Mouse (Mus musculus) MEL (cell line): Measurements from ENCODE around the gene Cx3cr1. TPM values are rescaled to one million over a fixed set of nuclear protein-coding genes. Genes with fewer than 3 reads are reported as not detected.

Source experiments
- DNase-seq: peaks from one replicate; pipeline ENCODE4 v3.0.0; 2011; ENCODE audit warnings: low read depth, low spot score
- H3K27ac ChIP-seq: 2 replicates; pipeline ENCODE4 v1.5.1; 2012; ENCODE audit warnings: low read depth, mild to moderate bottlenecking, control low read depth, low read length, moderate library complexity; ENCODE audit not compliant: control insufficient read depth
- H3K27me3 ChIP-seq, 2 experiments: fragments of 150-350 bp in 1 of 2; sonication (generic) in 1 of 2; 2 replicates each; pipeline ENCODE4 v1.6.1; 2012; ENCODE audit warnings: low read length in 2 of 2, mild to moderate bottlenecking in 2 of 2, improper control_type of control experiment in 1 of 2, moderate library complexity in 1 of 2; ENCODE audit not compliant: insufficient read depth in 2 of 2, control insufficient read depth in 1 of 2
- H3K36me3 ChIP-seq, 2 experiments: 2 replicates each; pipeline ENCODE4 v1.6.1; 2012 to 2014; ENCODE audit warnings: low read length in 2 of 2, improper control_type of control experiment in 1 of 2, inconsistent platforms in 1 of 2, mild to moderate bottlenecking in 1 of 2; ENCODE audit not compliant: insufficient read depth in 2 of 2, control insufficient read depth in 1 of 2
- H3K4me1 ChIP-seq, 2 experiments: fragments of 150-350 bp in 1 of 2; sonication (generic) in 1 of 2; 2 replicates each; pipeline ENCODE4 v1.6.1; 2012; ENCODE audit warnings: low read length in 2 of 2, improper control_type of control experiment in 1 of 2, mild to moderate bottlenecking in 1 of 2; ENCODE audit not compliant: insufficient read depth in 2 of 2, control insufficient read depth in 1 of 2
- H3K4me3 ChIP-seq, 2 experiments: fragments of 150-350 bp in 1 of 2; sonication (generic) in 1 of 2; 2 replicates each; pipeline ENCODE4 v1.5.1; 2012; ENCODE audit warnings: low read depth in 2 of 2, low read length in 2 of 2, mild to moderate bottlenecking in 2 of 2, moderate library complexity in 2 of 2, control low read depth in 1 of 2, improper control_type of control experiment in 1 of 2; ENCODE audit not compliant: control insufficient read depth in 1 of 2, insufficient read depth in 1 of 2
- H3K79me2 ChIP-seq: 2 replicates; pipeline ENCODE4 v1.6.1; 2012; ENCODE audit warnings: mild to moderate bottlenecking, low read length, moderate library complexity; ENCODE audit not compliant: control insufficient read depth, poor library complexity, insufficient read depth
- H3K9ac ChIP-seq: 2 replicates; pipeline ENCODE4 v1.6.1; 2012; ENCODE audit warnings: low read depth, mild to moderate bottlenecking, control low read depth, low read length, moderate library complexity; ENCODE audit not compliant: control insufficient read depth, poor library complexity, severe bottlenecking
- H3K9me3 ChIP-seq: fragments of 150-350 bp; sonication (generic); replicated peaks from 2 replicates; pipeline ENCODE4 v1.6.1; 2012; ENCODE audit warnings: mild to moderate bottlenecking, low read length, improper control_type of control experiment, moderate library complexity; ENCODE audit not compliant: insufficient read depth
- E2F4 ChIP-seq: IDR thresholded peaks from 2 replicates; pipeline ENCODE4 v1.6.1; 2011; ENCODE audit warnings: low read depth, low read length, improper control_type of control experiment, borderline replicate concordance
- ELF1 ChIP-seq: IDR thresholded peaks from 2 replicates; pipeline ENCODE4 v1.6.1; 2014; ENCODE audit warnings: low read depth, mild to moderate bottlenecking, inconsistent platforms, low read length, improper control_type of control experiment, moderate library complexity
- EP300 ChIP-seq, 2 experiments: IDR thresholded peaks; 2 replicates each; pipeline ENCODE4 v1.6.1; 2011; ENCODE audit warnings: improper control_type of control experiment in 2 of 2, low read length in 2 of 2, low read depth in 1 of 2, mild to moderate bottlenecking in 1 of 2
- ETS1 ChIP-seq: IDR thresholded peaks from 2 replicates; pipeline ENCODE4 v1.6.1; 2012; ENCODE audit warnings: low read depth, mild to moderate bottlenecking, inconsistent platforms, low read length, improper control_type of control experiment, moderate library complexity
- GABPA ChIP-seq: IDR thresholded peaks from 2 replicates; pipeline ENCODE4 v1.6.1; 2012; ENCODE audit warnings: low read depth, mild to moderate bottlenecking, inconsistent platforms, low read length, improper control_type of control experiment, moderate library complexity
- MAFK ChIP-seq: IDR thresholded peaks from 2 replicates; pipeline ENCODE4 v1.6.1; 2011; ENCODE audit warnings: low read depth, mild to moderate bottlenecking, low read length, improper control_type of control experiment, borderline replicate concordance
- MEF2A ChIP-seq: IDR thresholded peaks from 2 replicates; pipeline ENCODE4 v1.6.1; 2014; ENCODE audit warnings: low read depth, mild to moderate bottlenecking, inconsistent platforms, low read length, improper control_type of control experiment; ENCODE audit not compliant: poor library complexity, insufficient replicate concordance, severe bottlenecking; ENCODE audit errors: extremely low read depth
- MYC ChIP-seq: IDR thresholded peaks from 2 replicates; pipeline ENCODE4 v1.6.1; 2011; ENCODE audit warnings: low read depth, mild to moderate bottlenecking, low read length, improper control_type of control experiment, moderate library complexity
- POLR2AphosphoS2 ChIP-seq: IDR thresholded peaks from 2 replicates; pipeline ENCODE4 v1.6.1; 2011; ENCODE audit warnings: low read length, improper control_type of control experiment
- UBTF ChIP-seq: IDR thresholded peaks from 2 replicates; pipeline ENCODE4 v1.6.1; 2012; ENCODE audit warnings: low read depth, mild to moderate bottlenecking, inconsistent platforms, low read length, improper control_type of control experiment, moderate library complexity, borderline replicate concordance; ENCODE audit not compliant: insufficient read depth
- USF2 ChIP-seq, 2 experiments: IDR thresholded peaks; 2 replicates each; pipeline ENCODE4 v1.6.1; 2011 to 2012; ENCODE audit warnings: improper control_type of control experiment in 2 of 2, low read length in 2 of 2, borderline replicate concordance in 1 of 2, inconsistent platforms in 1 of 2, low read depth in 1 of 2, mild to moderate bottlenecking in 1 of 2; ENCODE audit not compliant: insufficient read depth in 1 of 2
- ZC3H11A ChIP-seq: IDR thresholded peaks from 2 replicates; pipeline ENCODE4 v1.6.1; 2012; ENCODE audit warnings: low read depth, mild to moderate bottlenecking, inconsistent platforms, low read length, improper control_type of control experiment
- ZMIZ1 ChIP-seq: IDR thresholded peaks from 2 replicates; pipeline ENCODE4 v1.6.1; 2012; ENCODE audit warnings: low read depth, mild to moderate bottlenecking, inconsistent platforms, low read length, improper control_type of control experiment, moderate library complexity
- ZNF384 ChIP-seq: IDR thresholded peaks from 2 replicates; pipeline ENCODE4 v1.6.1; 2012; ENCODE audit warnings: low read depth, mild to moderate bottlenecking, inconsistent platforms, low read length, improper control_type of control experiment
- polyA plus RNA-seq, 2 experiments: library from polyadenylated mRNA; stranded (reverse) in 1 of 2; unstranded in 1 of 2; fragments of >175 nt in 1 of 2; fragments of >200 nt in 1 of 2; gene quantifications; 2 replicates each; pipeline versions ENCODE4 v1.2.1 to v1.2.4; 2012; ENCODE audit warnings: low replicate concordance in 2 of 2, low read depth in 1 of 2; ENCODE audit not compliant: insufficient read length in 2 of 2, insufficient read depth in 1 of 2, missing spikeins in 1 of 2
- total RNA-seq: library from RNA; depleted of rRNA; stranded (reverse); fragments of 300-350 nt; gene quantifications from 2 replicates; pipeline ENCODE4 v1.2.3, GENCODE M21; 2012

The Cx3cr1 gene
- total and polyA plus RNA-seq, 3 experiments, result not detected

DNA sequence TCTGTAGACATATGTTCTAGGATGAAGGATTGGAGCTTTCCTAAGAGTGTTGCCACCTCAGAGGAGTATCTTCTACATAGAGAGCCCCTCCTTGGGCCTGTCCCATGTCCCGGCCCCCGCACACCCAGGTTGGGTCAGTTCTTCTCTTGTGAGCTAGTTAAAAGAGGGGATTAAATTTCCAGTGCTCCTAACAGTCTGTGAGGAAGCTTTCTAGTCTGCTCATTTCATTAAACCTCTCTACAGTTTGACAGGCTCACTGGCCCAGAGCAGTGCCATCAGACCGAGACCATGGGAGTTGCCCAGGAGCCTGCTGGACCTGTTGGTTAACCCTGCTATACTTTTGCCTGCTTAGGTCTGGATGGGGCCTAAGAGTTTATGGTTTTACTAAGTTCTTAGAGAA lies 161.0 kb downstream of the Cx3cr1 start:
- TF ChIP-seq ETS1, result no peak
- no peak for TF ChIP-seq ZNF384
- Histone ChIP-seq H3K27ac (no peak overlapping the region), H3K4me3 (no peak overlapping the region), H3K36me3 (peaks cover 0 to 17% of the 10 kb centered on the region in 2 experiments; a peak in 2 of 4 replicates), H3K79me2 (no peaks in the 10 kb centered on the region), H3K9ac (no peak overlapping the region), H3K4me1 (no peaks in the 10 kb centered on the region), H3K9me3 (no peaks in the 10 kb centered on the region), H3K27me3 (no peaks in the 10 kb centered on the region)
- no peak for DNase-seq

DNA sequence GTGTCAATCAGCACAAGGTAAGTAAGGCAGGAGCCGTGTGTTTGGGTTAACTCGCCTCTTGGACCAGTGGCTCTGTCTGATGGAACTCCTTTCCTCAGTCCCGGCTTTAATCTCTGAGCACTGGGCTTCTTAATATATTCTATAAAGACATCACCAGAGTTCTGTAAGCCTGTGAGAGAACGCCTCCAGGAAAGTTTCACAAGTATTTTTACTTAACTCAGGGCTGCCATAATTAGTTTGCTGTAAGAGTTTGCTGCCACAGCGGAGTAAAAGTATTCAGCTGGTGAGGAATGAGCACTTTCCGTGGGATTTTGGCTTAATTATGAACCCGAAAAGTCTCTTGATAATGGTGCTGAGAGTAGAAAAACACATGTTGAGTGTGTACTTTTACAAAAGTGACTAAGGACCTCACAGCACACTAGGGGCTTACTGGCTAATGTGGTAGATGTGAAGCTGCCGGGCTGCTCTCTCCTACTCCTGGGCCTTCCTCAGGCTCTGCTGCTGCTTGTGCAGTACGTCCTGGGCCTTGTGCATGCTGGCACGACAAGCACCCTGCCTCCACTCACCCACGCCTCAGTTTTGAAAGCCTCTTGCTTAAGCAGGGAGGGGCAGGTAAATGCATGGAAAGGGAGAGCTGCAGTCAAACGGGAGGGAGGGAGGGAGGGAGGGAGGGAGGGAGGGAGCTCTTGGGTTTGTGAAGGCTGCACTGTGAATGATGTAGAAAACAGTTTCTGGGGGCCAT lies 167.1 kb downstream of the Cx3cr1 start:
- H3K27me3 ChIP-seq, result no peaks in the 10 kb centered on the region
- DNase-seq, result no peak
- H3K27ac ChIP-seq, result no peak overlapping the region
- H3K9ac ChIP-seq, result no peak overlapping the region
- H3K79me2 ChIP-seq, result peaks cover 7% of the 10 kb centered on the region; the same call in 1 of the 2 replicates
- TF ChIP-seq POLR2AphosphoS2 (no peak), E2F4 (no peak), MYC (no peak), ELF1 (no peak), ZMIZ1 (no peak), USF2 (IDR thresholded peaks at IDR 0.05; ENCODE audit: borderline replicate concordance in 1 of 2, insufficient read depth in 1 of 2, low read depth in 1 of 2, low read length in 2 of 2) (no peak), UBTF (no peak), ZC3H11A (no peak), EP300 (IDR thresholded peaks at IDR 0.05; ENCODE audit: low read depth in 1 of 2, low read length in 2 of 2) (no peak), MAFK (no peak)
- TF ChIP-seq, all 39 proteins: peak for 0
- peaks cover 0 to 5% of the 10 kb centered on the region in 2 experiments; a peak in 2 of 4 replicates for H3K4me1 ChIP-seq
- no peak overlapping the region for H3K4me3 ChIP-seq
- peaks cover 7 to 12% of the 10 kb centered on the region in 2 experiments for H3K36me3 ChIP-seq
- no peaks in the 10 kb centered on the region for H3K9me3 ChIP-seq

DNA sequence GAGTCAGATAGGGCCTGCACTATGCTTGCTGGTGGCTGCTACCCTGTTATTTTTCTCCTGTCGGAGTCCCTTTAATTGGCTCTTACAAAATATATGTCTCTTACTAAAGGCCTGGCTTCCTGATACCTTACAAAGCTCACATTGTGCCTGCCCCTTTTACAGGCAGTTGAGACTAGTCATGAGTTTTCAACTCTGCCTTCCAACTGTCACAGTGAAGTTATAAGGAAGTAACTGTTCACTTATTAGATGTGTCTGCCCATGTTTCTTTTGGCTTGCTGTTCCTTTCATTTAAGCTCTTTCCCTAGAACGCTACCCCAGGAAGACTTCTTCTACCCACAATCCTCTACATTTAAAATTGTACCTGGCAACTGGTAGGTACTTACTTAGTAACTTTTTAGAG lies 170.2 kb downstream of the Cx3cr1 start:
- no peak overlapping the region for H3K27ac ChIP-seq
- TF ChIP-seq EP300 (IDR thresholded peaks at IDR 0.05; ENCODE audit: low read depth in 1 of 2, low read length in 2 of 2) (no peak), USF2 (IDR thresholded peaks at IDR 0.05; ENCODE audit: borderline replicate concordance in 1 of 2, insufficient read depth in 1 of 2, low read depth in 1 of 2, low read length in 2 of 2) (no peak), GABPA (no peak), MEF2A (no peak)
- TF ChIP-seq, all 39 proteins: peak for 0
- H3K4me3 ChIP-seq, result no peak overlapping the region
- peak; percentile 16 for DNase-seq
- peaks cover 31% of the 10 kb centered on the region for H3K79me2 ChIP-seq
- H3K36me3 ChIP-seq, result peaks cover 3 to 12% of the 10 kb centered on the region in 2 experiments
- no peaks in the 10 kb centered on the region for H3K27me3 ChIP-seq
- H3K9ac ChIP-seq, result no peak overlapping the region
- no peaks in the 10 kb centered on the region for H3K9me3 ChIP-seq
- H3K4me1 ChIP-seq, result peaks cover 0 to 10% of the 10 kb centered on the region in 2 experiments; a peak in 3 of 4 replicates
